Mouse (Mus musculus) bone marrow macrophage, adult 2 months (primary cell): ENCODE data around the gene Pex5l. TPM values are rescaled to one million over a fixed set of nuclear protein-coding genes. Genes with fewer than 3 reads are reported as not detected.

Source experiments
- H3K27ac ChIP-seq: 2 replicates; pipeline ENCODE4 v1.5.1; 2012; ENCODE audit warnings: low read depth, low read length; ENCODE audit not compliant: insufficient read depth
- H3K4me1 ChIP-seq: 2 replicates; pipeline ENCODE4 v1.6.1; 2012; ENCODE audit warnings: low read length; ENCODE audit not compliant: control insufficient read depth, insufficient read depth
- H3K4me3 ChIP-seq: 2 replicates; pipeline ENCODE4 v1.5.1; 2012; ENCODE audit warnings: mild to moderate bottlenecking, low read length, moderate library complexity; ENCODE audit not compliant: insufficient read depth
- CTCF ChIP-seq: IDR thresholded peaks from 2 replicates; pipeline ENCODE4 v1.5.1; 2012; ENCODE audit warnings: low read depth, mild to moderate bottlenecking, low read length, moderate library complexity
- POLR2A ChIP-seq: IDR thresholded peaks from 2 replicates; pipeline ENCODE4 v1.6.1; 2012; ENCODE audit warnings: mild to moderate bottlenecking, low read depth, low read length, borderline replicate concordance
- polyA plus RNA-seq: library from polyadenylated mRNA; stranded (reverse); fragments of >200 nt; gene quantifications from 2 replicates; pipeline ENCODE4 v1.2.4, GENCODE M21; 2012; ENCODE audit not compliant: missing spikeins, insufficient read depth, insufficient read length

Pex5l gene
- polyA plus RNA-seq, result not detected in 2 replicates

GRCm38 (mm10) chr3:33142901-33143461 lies at the start of gene Pex5l:
Gene Pex5l (minus strand): TSS chr3:33143247.
- Histone ChIP-seq H3K27ac (no peak within 1 kb of the TSS), H3K4me3 (no peak within 1 kb of the TSS)
- TF ChIP-seq CTCF (no peak), POLR2A (no peak)

DNA sequence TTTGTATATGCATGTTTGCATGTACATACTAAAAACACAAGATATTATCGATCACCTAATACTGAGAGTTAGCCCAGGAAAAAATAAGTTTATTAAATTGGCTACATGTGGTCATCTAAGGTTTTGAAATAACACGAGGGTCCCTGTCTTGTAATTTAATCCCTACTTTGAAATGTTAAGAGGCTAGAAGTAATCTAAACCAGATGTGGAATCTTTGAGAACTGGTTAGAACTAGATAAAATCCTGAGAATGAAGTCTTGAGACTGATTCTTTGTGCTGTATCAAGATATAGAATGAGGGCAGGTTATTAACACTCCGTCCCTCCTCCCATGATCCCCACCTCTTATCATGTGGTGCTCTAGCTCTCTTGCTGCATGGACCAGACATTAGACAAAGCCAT lies 22.1 kb upstream of the Pex5l start:
- Histone ChIP-seq H3K27ac (no peak overlapping the region), H3K4me3 (no peak overlapping the region), H3K4me1 (no peaks in the 10 kb centered on the region)
- no peak for TF ChIP-seq POLR2A
- no peak for TF ChIP-seq CTCF

More at GRCm38 (mm10) chr3:33142901-33143461, at the start of gene Pex5l:
- no peaks in the 10 kb centered on the region for H3K4me1 ChIP-seq

- Histone ChIP-seq H3K4me3 (no peak overlapping the region), H3K4me1 (no peaks in the 10 kb centered on the region), H3K27ac (no peak overlapping the region)
- no peak for TF ChIP-seq CTCF
- no peak for TF ChIP-seq POLR2A
Observed at GRCm38 (mm10) chr3:33163821-33164220, 20.8 kb upstream of the Pex5l start.

DNA sequence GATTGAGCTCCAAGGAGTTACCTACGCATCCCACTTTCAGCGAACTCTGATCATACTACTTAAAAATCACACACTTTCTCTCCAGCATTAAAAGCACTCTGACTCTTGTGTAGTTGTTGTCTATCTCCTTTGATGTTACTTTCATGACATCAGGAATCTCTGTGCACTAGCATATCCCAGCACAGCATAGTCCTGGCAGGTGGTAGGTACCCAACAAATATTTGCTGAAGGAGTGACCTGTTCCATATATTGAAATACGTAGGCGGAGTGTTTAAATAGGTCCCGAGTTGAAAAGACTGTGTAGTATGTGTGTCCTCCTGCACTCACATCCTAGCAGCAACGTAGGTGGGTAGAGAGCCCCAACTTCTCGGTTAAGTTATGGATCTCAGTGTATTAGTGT lies 545 bp upstream of the Pex5l start:
- H3K4me3 ChIP-seq, result no peak overlapping the region
- no peaks in the 10 kb centered on the region for H3K4me1 ChIP-seq
- H3K27ac ChIP-seq, result no peak overlapping the region
- no peak for TF ChIP-seq POLR2A
- TF ChIP-seq CTCF, result no peak

- TF ChIP-seq POLR2A (no peak), CTCF (no peak)
- no peak overlapping the region for H3K27ac ChIP-seq
- no peaks in the 10 kb centered on the region for H3K4me1 ChIP-seq
- no peak overlapping the region for H3K4me3 ChIP-seq
Observed at GRCm38 (mm10) chr3:33142398-33142797, 649 bp downstream of the Pex5l start.

GRCm38 (mm10) chr3:33129944-33130343 lies 13.1 kb downstream of the Pex5l start:
- no peak for TF ChIP-seq CTCF
- no peak for TF ChIP-seq POLR2A
- Histone ChIP-seq H3K4me1 (no peaks in the 10 kb centered on the region), H3K27ac (no peak overlapping the region), H3K4me3 (no peak overlapping the region)

GRCm38 (mm10) chr3:33124796-33125195 lies 18.3 kb downstream of the Pex5l start:
- Histone ChIP-seq H3K4me1 (no peaks in the 10 kb centered on the region), H3K27ac (no peak overlapping the region), H3K4me3 (no peak overlapping the region)
- TF ChIP-seq POLR2A (no peak), CTCF (no peak)

- no peaks in the 10 kb centered on the region for H3K4me1 ChIP-seq
- no peak overlapping the region for H3K27ac ChIP-seq
- TF ChIP-seq POLR2A (no peak), CTCF (no peak)
- H3K4me3 ChIP-seq, result no peak overlapping the region
Observed at GRCm38 (mm10) chr3:33105785-33106184, 37.3 kb downstream of the Pex5l start.

- Histone ChIP-seq H3K27ac (no peak overlapping the region), H3K4me3 (no peak overlapping the region), H3K4me1 (no peaks in the 10 kb centered on the region)
- no peak for TF ChIP-seq CTCF
- TF ChIP-seq POLR2A, result no peak
Observed at GRCm38 (mm10) chr3:33103501-33103900, 39.5 kb downstream of the Pex5l start.

DNA sequence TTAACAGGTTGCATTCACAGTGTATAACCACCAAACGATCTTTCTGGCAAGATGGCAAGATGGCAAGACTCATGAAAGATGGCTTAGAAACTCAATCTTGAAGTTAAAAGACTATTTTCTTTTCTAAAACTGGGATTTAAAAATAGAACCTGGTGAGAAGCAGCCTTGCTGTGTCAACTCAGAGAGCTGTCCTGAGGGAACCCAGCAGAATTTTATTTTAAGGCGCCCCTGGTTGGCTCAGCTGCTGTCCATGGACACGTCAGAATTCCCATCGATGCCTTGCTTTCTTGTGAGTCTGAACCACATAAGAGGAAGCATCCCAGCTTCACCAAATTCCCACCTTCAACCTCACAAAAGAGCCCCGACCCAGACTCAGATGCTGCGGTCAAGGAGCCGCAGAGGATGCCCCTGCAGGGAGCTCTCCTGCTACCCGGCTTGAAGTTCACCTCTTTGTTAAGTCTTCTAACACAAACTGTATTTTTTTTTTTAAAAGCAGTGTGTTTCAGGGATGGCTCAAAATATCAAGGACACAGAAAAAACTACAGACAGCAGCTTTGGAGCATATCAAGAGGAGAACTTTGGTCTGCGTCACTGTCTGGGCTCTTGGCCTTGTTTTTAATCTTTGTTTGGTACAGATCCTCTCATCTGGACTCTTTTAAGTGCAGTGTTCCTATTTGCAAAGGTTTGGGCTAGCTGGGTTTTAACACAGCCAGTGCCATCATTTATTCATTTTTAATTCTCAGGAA lies 44.3 kb downstream of the Pex5l start:
- no peak for TF ChIP-seq CTCF
- no peak for TF ChIP-seq POLR2A
- Histone ChIP-seq H3K4me1 (no peaks in the 10 kb centered on the region), H3K27ac (no peak overlapping the region), H3K4me3 (no peak overlapping the region)
